Mouse (Mus musculus): Measurements from ENCODE around the gene Gm19345.

GRCm38 (mm10) chr7:19806356-19806969 lies 45.3 kb upstream of the Gm19345 start:
- TF ChIP-seq CTCF (conservative IDR thresholded peaks at IDR 0.05; ENCODE audit: low read length) (no peak), POU5F1 (IDR thresholded peaks at IDR 0.05; ENCODE audit: borderline replicate concordance, low read length) (no peak), NANOG (IDR thresholded peaks at IDR 0.05; ENCODE audit: borderline replicate concordance, low read length) (no peak)
